Mouse (Mus musculus) adrenal gland, adult 2 months (tissue): ENCODE data around the gene Ccdc187. TPM values are rescaled to one million over a fixed set of nuclear protein-coding genes. Genes with fewer than 3 reads are reported as not detected.
A peak's percentile ranks its signal among the peaks of the same experiment; 100 is the strongest.

Source experiments
- DNase-seq: peaks from one replicate; pipeline ENCODE4 v3.0.0; 2021
- polyA plus RNA-seq: library from polyadenylated mRNA; depleted of rRNA; stranded (reverse); fragments of >200 nt; gene quantifications from 2 replicates; pipeline ENCODE4 v1.2.3, GENCODE M21; 2012
- total RNA-seq, 2 experiments: library from RNA; stranded (reverse); gene quantifications; 2 replicates each; pipeline ENCODE4 v1.2.3; 2021

Gene Ccdc187
- total and polyA plus RNA-seq, 3 experiments = 0.51 to 1.0 (median 0.58) TPM

DNA sequence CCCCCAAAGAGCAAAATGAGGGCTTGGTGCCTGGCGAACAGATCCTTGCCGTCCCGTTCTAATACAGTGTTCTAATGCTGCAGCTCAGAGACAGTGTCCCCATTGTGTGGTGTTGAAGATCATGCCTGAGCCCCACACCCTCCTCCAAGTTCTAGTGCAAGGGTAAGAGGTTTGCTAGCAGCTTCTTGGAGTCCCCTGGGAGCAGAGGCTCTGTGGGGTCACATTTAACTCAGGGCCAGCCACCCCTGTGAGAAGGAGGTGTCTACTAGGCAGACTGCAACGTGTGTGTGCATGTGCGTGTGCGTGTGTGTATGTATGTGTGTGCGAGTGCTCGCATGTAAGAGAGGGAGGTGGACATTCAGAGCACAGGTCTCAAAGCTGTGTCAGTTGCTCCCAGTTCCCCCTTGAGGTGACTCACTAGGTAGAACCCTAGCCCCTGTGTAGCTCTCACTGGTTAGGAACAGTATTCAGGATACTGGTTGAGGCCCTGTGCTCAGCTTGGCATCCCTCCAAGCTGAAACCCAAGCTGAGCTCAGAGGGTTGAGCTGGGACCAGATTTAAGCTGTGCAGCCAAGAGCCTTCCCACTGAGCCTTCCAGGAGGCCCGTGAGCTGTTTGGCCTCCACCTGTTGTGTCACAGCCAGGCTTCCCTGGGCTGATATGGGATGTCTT is 22.4 kb upstream of the Ccdc187 start:
- no peak for DNase-seq

DNA sequence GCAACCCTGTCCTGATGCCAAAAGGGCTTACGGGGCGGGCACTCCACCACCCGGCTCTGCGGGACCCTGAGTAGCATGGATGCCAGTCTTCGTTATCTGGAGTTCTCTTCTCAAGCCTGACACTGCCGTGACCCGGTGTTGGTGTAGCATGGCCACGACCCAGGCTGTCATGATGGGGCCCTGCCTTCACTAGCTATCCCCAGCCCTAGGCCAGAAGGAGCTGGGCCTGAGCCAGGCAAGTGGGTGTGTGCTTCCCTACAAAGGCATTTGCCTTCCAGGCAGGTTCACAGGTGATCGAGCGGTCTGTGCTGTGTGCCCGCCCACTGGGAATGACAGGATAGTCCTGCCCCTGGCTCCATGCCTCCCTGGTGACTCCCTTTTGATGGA is 21.6 kb upstream of the Ccdc187 start:
- peak; percentile 61 for DNase-seq

DNA sequence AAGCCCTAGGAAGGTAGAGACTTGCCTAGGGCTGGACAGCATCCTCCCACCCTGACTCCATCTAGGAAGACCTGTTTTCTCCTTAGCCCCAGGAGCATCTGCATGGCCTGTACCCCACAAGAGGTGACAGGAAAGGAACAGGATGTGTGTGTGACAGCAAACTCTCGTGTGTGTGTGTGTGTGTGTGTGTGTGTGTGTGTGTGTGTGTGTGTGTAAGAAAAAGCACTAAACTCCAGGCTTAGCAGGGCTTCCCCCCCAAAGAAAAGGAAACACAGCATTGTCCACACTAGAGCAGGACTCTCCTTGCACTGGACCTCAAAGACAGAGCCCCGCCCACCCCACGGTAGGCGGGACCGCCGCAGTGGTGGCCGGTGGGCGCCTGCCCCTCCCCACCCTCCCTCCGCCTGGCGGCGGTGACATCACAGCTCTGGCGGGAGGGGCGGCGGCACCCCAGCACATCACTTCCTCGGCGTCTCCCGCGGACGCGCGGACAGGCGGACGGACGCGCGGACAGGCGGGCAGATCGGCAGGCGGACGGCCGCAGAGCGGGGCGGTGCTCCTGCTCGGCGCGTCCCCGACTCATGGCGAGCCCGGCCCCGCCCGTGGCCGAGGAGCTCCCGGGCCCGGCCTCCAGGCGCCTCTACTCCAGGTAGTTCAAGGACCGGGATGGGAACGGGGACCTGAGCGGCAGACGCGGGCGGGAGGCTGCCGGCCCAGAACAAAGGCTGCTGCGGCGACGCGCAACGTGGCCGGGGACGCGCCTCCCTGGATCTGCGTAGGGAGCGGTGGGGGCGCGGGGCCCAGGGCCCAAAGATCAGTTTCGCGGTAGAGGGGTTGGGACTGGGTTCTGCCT is 20.9 kb upstream of the Ccdc187 start, which contains the start of gene Gpsm1:
Gene Gpsm1, plus strand, starts transcription at position 444 of the 853 bp plus-strand sequence.
- DNase-seq = peak; percentile 90

DNA sequence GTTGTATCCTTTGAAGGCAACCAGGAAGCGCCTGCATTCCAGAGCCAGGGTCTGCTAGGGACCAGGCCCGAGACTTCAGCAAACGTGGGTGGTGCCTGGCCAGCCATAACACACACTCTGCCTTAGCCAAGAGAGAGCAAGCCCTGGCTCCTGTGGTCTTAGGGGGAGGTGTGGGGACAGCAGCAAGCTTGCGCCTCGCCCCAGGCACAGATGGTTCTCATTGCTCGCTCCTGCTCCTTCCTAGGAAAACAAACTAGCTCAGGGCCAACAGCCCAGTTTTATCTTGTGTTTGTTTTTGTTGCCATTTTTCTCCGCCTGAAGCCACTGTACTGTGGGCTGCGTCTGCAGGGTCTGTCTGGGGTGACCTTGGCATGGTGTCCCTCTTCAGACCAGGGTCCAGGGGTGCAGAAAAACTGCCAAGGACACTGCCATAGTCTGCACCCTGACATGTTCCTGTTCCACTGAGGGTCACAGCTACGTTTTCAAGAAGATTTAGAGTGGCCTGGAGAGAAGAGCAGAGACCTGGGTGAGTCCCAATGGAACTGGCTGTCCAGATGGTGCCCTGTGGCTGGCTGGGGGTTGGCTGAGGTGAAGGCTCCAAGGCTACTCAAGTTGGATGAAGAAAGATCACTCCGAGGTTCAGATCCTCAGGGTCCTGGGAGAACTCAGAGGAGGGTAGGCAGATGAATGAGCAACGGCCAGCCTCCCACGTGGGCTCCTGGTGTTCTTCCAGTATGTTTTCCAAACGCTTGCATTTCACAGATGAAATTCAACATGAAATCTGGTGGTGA is 20.1 kb upstream of the Ccdc187 start:
- DNase-seq = peak; percentile 46

DNA sequence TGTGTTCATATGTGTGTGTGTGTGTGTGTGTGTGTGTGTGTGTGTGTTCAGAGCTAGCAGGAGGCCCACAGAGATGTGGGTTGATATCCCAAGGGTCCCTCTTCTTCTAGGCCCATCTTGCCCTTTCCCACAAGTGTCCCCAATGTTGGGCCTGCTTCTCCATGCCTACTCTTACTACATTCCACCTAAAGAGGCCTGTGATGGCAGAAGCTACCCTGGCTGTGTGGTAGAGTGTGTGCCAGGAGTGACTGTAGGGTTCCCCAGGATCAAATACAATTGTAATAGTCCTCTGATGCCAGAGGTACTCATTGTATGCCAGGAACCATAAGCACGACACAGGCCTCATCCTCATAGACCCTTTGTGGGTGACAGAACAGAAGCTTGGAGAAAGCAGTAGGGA is 19.0 kb upstream of the Ccdc187 start:
- DNase-seq = no peak

DNA sequence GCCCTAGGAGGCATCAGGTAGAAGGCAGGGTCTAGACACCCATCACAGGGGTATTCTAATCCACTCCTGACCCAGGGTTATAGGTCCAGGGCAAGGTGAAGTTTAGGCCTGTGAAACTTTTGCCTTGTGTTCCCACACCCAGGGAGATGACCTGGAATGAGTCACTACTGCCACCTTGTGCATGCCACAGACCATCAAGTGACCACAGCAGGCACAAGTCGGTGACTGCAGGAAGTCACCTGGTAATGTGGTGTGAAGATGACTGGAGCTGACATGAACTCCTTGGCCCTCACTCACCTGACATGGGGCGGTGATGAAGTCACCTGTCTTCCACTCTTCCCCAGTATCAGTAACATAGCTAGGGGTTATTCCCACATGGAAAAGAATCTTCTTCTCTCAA is 18.5 kb upstream of the Ccdc187 start:
- no peak for DNase-seq

DNA sequence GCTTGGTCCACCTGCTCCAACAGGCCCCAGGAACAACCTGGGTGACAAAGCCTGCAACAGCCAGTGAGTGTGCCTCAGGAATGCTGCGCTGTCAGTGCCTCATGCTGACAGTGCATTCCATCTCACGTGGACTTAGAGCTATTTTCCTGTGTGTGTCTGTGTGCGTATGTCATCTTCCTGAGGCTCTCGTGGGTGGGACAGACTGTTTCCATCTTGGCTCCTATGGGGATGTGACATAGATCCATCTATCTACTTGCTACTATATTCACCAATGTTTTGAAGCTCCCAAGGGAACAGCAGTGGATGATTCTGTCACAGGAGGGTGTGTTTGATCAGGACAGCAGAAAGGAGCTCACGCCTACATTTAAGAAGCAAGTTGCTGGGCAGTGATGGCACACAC is 17.6 kb upstream of the Ccdc187 start:
- no peak for DNase-seq

DNA sequence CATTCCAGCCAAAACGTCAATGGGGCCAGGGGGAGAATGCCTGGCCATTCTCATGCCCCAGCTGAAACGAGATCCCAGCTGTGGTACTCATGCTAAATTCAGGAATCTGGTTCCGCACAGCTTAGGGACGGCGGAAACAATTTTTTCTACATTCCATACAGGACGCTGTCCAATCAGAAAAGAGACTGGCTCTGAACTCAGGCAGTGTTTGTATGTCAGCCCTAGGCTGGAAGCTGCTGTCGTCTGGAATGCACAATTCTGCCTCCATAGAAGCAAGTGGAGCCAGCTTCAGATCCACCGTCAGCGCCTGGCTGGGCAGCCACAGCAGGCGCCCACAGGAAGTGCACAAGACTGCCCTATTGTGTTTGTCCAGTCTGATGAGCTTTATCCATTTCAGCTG is 15.4 kb upstream of the Ccdc187 start:
- DNase-seq = no peak

DNA sequence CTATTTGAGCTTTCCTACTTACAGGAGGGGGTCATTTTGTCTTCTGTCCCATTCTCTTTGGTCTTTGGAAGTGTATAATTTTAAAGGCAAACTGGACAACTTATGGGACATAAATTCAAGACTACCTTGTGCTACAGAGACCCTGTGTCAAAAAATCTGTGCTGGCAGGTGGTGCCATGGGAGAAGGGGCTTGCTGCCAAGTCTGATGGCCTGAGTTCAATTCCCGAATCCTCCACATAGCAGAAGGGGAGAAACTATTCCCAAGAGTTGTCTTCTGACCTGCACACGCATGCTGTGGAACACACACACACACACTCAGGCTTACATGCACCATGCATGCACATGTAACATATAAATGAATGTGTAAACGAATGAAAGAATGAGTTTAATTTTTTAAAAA is 12.3 kb upstream of the Ccdc187 start:
- DNase-seq = no peak

DNA sequence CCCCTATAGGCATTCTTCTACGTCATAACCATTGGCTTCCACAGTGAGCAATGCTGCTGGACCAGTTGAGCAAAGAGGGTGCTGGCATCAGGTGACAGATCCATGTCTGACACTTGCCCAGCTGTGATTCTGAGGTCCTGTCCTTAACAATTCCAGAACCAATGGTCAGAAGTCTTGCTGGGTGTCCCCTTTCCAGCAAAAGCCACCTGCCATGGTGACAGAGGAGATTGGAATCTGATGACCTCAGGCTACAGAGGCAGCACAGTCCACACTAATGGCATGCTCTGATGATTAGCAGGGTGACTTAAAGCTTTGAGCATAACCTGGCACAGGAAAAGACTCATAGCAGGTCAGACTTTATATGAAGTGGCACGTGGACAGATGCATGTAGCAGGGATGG is 11.2 kb upstream of the Ccdc187 start:
- DNase-seq = no peak

DNA sequence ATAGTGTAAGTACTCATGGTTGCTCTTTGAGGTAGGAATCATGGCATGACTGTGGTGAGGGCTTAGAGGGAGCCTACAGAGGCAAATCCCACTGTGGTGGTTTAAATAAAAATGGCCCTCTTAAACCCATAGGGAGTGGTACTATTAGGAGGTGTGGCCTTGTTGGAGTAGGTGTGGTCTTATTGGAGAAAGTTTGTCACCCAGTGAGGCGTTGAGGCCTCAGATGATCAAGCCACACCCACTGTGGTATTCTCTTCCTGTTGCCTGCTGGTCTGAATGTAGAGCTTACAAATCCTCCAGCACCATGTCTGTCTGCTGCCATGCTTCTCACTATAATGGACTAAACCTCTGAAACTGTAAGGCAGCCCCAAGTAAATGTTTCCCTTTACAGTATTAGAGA is 10.4 kb upstream of the Ccdc187 start:
- DNase-seq = no peak

DNA sequence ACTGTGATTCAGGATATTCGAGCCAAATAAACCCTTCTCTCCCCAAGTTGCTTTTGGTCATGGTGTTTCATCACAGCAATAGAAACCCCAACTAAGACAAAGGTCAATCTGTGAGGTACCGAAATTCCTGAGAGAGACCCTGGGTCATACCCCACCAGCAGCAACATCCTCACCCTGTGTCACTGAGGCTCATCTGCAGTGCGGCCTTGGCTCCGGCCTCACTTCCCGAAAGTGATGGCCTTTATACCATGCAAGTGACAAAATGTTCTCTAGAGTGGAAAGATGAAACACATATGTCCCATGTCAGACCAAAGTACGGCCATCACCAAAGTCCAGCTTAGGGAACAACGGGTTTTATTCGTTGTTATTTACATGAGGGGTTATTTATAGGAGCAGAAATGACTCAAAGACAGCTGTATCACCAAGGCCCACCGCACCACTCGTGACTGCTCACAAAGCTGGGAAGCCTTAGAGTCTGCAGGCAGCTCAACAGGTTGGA is 7.7 kb upstream of the Ccdc187 start:
- no peak for DNase-seq

DNA sequence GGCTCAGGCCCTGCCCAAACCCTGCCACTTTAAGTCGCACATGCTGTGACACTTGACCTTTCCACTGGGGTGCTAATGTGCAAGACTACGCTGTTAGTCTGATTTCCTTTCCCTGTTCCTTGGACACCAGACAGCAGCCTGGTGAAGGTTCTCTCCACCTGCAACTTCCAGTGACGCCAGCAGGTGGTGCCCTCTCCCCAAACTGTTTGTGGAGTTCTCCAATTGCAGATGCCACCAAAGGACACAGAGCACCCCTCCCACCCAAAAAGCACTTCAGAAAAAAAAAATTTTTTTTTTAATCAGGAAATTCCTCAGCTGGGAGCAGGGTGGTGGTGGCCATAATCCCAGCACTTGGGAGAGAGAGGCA is 6.4 kb upstream of the Ccdc187 start:
- DNase-seq = peak; percentile 86

DNA sequence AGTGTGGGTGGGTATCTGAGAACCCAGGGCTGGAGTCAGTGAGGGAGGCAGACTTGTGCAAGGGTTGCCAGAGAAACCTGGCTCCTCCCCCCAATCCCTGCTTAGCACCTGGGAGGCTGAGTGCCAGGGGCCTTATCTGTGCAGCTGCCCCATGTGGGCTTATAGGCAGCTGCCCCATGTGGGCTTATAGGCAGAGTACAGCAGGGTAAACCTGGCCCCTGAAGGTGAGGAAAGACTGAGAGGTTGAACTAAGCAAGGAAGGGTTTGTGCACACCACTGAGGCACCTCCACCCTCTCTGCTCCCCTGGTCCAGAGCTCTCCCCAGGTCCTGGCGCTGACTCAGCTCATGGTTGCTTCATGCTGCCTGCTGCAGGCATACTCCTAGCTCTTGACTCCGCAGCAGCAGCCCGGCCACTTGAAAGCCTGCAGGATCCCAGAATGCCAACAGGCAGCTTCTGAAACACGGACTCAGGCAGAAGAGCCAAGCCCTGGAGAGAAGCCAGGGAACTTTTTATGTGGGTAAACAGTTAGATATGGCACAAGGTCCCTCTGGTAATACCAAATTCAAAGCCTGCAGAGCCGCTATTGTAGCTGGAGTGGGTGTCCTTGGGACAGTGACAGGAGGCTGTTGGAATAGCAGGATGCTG is 5.9 kb upstream of the Ccdc187 start:
- DNase-seq = peak; percentile 85

DNA sequence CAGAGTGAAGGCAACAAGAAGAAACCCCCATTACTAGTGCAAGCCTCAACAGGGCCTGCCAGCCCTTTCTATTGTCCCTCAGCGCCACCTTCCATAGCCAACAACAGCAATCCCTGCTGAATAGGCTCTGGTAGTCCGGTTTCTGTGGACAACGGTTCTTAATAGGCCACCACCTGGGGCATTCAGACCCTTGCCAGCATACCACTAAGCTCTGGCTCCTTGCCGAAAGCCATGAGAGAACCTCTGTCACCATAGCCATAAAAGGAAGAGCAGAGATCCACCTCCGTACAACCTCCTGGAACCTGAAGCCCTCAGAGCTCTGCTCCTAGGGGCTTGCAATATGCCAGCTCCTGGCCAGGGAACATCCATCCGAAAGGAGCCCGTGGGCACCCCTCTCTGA is 5.0 kb upstream of the Ccdc187 start:
- DNase-seq = no peak

DNA sequence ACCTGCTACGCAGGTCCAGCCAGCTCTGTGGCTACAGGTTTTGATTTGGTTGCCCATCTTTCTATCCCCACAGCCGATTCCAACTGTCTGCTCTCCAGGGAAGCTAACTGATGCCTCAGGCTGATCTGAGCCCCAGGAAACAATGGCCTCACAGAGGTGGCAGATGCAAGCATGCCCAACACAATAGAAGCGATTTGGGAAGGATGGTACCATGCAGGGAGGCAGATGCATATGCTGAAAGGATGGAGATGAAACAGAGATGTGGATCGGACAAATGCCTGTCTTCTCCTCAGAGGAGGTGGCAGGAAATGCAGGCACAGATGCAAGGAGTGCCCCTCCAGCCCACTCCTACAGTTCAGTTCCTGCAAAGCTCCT is 4.5 kb upstream of the Ccdc187 start:
- DNase-seq = no peak

DNA sequence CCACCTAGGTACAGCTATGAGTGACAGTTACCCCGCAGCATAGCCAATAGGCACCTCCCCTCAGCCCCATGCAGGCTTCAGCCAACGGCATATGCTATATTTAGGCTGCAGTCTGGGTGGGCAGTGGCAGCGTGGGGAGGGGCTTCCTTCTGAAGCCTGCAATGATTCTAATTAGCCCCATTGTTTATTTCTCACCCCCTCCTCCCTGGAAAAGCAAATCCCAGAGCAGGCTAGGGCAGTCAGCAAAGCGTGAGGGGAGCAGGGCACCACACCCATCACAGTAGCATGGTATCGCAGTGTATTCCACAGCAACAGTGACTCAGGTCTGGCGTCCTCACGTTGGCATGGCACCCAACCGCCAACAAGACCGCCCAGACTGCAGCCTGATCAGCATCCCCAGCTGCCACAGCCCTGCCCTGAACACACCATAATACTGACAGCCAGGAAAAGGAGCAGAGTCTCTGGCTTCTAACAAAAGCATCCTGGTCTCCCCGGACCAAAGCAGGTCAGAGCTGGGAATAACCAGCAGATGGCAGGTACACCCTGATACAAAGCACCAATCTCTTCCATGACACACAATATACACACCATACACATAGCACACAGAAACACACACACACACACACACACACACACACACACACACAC is 4.0 kb upstream of the Ccdc187 start:
- DNase-seq = peak; percentile 59

DNA sequence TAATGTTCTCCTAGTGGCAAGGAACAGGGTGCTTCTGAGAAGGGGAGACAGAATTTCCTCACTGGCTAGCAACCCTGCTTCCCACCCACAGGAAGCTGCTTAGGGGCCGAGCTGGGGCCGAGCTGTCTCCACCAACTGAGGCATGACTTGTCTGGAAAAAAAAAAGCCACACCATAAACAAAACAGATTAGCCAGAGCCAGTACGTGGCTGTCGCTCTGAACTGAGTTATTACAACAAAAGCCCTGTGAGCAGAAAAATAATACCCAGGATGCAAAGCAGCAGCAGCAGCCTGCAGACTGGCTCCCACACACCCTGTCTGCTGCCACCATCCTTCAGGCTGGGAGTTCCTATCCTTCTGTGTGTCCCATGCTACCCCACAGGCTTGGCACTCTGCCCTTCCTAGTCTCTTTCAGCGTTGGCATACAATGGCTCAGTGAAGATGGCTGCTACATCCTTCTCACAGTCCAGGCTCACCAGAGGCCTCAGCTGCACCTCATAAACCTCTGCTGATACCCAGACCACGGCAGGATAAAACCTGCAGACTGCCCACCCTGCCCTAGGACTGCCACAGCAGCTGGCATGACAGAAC is 2.3 kb upstream of the Ccdc187 start:
- no peak for DNase-seq

DNA sequence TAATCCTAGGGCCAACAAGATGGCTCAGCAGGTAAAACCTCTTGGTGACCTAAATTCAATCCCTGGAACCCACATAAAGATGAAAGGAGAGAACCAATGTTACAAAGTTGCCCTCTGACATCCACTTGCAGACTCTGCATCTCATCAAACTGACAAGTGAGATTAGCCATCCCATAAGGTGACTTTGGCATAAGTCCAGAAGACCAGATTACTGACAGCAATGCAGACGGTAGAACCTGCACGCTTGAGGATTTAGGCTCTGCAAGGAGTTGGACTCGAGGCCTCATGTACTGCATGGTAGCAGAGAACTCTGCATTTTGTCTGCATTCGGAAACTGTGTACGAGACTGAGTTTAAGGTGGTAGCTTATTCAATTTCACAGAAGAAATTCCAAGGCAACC is 4.2 kb downstream of the Ccdc187 start:
- DNase-seq = no peak

DNA sequence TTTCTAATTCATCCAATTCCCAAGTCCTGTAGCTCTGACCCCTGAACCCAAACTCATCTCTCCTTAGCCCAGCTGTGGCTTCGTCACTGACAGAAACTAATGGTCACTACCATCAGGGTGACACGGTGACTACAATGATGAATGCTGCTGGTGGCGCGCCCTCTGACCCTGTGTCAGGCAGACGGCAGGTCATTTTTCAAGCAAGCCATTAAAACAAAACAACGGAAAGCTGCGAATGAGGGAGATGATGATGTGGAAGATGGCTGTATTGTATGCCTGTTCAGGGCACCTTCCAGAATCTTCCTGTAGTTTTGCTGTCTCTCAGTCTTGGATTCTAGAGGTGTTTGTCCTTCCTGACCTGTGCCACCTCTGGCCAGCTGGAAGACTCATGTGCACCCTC is 8.0 kb downstream of the Ccdc187 start:
- no peak for DNase-seq

DNA sequence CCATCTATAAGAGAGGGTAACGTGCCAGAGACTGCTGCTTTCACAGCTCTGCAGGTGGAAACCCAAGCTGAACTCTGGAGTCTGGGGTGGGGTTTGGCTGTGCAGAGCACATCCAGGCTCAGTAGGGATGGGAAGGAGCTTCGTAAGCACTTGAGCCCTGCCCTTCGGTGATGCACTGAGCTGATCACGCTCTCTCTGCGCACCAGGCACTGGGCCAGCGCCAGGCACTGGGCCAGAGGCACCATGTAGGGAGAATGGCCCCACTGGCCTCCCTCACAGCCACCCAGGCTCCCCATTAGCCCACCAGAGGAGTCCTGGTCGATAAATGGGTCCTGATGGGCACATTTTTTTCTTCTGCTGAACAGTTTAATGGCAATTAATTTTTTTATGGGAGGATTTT is 8.6 kb downstream of the Ccdc187 start:
- DNase-seq = peak; percentile 40
